Mouse (Mus musculus) cerebellum, adult 11-12 months (tissue): ENCODE results near the gene Fstl5.

ENCODE experiments used
- DNase-seq: peaks from one replicate; pipeline ENCODE4 v3.0.0; 2022

The Fstl5 gene

GRCm38 (mm10) chr3:76567346-76567745 lies 493.3 kb downstream of the Fstl5 start:
- no peak for DNase-seq

- DNase-seq = no peak
Observed at GRCm38 (mm10) chr3:76572478-76572877, 498.4 kb downstream of the Fstl5 start.

GRCm38 (mm10) chr3:76572920-76573541 lies 499.0 kb downstream of the Fstl5 start:
- no peak for DNase-seq

GRCm38 (mm10) chr3:76593148-76593547 lies 519.1 kb downstream of the Fstl5 start:
- DNase-seq = no peak

GRCm38 (mm10) chr3:76620044-76620443 lies 546.0 kb downstream of the Fstl5 start:
- DNase-seq = no peak

- no peak for DNase-seq
Observed at GRCm38 (mm10) chr3:76654243-76654642, 580.2 kb downstream of the Fstl5 start.

GRCm38 (mm10) chr3:76670859-76671258 lies 596.8 kb downstream of the Fstl5 start:
- no peak for DNase-seq

GRCm38 (mm10) chr3:76676006-76676405 lies 601.9 kb downstream of the Fstl5 start:
- DNase-seq = no peak

- DNase-seq = no peak
Observed at GRCm38 (mm10) chr3:76679853-76680545, 605.9 kb downstream of the Fstl5 start.

- no peak for DNase-seq
Observed at GRCm38 (mm10) chr3:76680546-76680883, 606.4 kb downstream of the Fstl5 start.

GRCm38 (mm10) chr3:76697134-76697629 lies 623.1 kb downstream of the Fstl5 start:
- DNase-seq = no peak

GRCm38 (mm10) chr3:76739221-76739620 lies 665.2 kb downstream of the Fstl5 start:
- no peak for DNase-seq
